Mouse (Mus musculus): ENCODE measurements around the gene Sept4.

GRCm38 (mm10) chr11:87638793-87639192 lies 70.1 kb downstream of the Sept4 start:
- TF ChIP-seq CTCF (IDR thresholded peaks at IDR 0.05; ENCODE audit: low read depth): no peak
- TF ChIP-seq EP300 (optimal IDR thresholded peaks at IDR 0.05): no peak
